Mouse (Mus musculus) liver, embryonic 13.5 days (tissue): ENCODE measurements around the gene Tulp4. TPM values are rescaled to one million over a fixed set of nuclear protein-coding genes. Genes with fewer than 3 reads are reported as not detected.
A peak's percentile ranks its signal among the peaks of the same experiment; 100 is the strongest.

Experiments used
- ATAC-seq: fragments of 200-750 bp; cut with Nextera tagmentation; 2 replicates; pipeline ENCODE4 v1.8.0; 2017; ENCODE audit warnings: low read depth, mild to moderate bottlenecking, moderate number of reproducible peaks, moderate library complexity
- DNase-seq: peaks from one replicate; pipeline ENCODE4 v3.0.0; 2022
- H3K27ac ChIP-seq: fragments of 300-500 bp; sonication (generic); 2 replicates; pipeline ENCODE4 v1.5.1; 2015; ENCODE audit warnings: moderate library complexity, mild to moderate bottlenecking, inconsistent platforms
- H3K27me3 ChIP-seq: fragments of 300-500 bp; sonication (generic); 2 replicates; pipeline ENCODE4 v1.6.1; 2015; ENCODE audit warnings: mild to moderate bottlenecking, inconsistent platforms
- H3K36me3 ChIP-seq: fragments of 300-500 bp; sonication (generic); 2 replicates; pipeline ENCODE4 v1.6.1; 2015; ENCODE audit warnings: mild to moderate bottlenecking, inconsistent platforms
- H3K4me1 ChIP-seq: fragments of 300-500 bp; sonication (generic); replicated peaks from 2 replicates; pipeline ENCODE4 v1.6.1; 2015; ENCODE audit warnings: inconsistent platforms
- H3K4me2 ChIP-seq: fragments of 300-500 bp; sonication (generic); 2 replicates; pipeline ENCODE4 v1.6.1; 2015; ENCODE audit warnings: inconsistent platforms, mild to moderate bottlenecking, moderate library complexity
- H3K4me3 ChIP-seq: fragments of 300-500 bp; sonication (generic); replicated peaks from 2 replicates; pipeline ENCODE4 v1.5.1; 2015; ENCODE audit warnings: mild to moderate bottlenecking, inconsistent platforms
- H3K9ac ChIP-seq: fragments of 300-500 bp; sonication (generic); 2 replicates; pipeline ENCODE4 v1.6.1; 2015; ENCODE audit warnings: mild to moderate bottlenecking, inconsistent platforms
- H3K9me3 ChIP-seq: fragments of 300-500 bp; sonication (generic); replicated peaks from 2 replicates; pipeline ENCODE4 v1.6.1; 2016; ENCODE audit warnings: inconsistent platforms
- WGBS: fragments of 180-500 bp; shearing (Covaris S2); methylation state at CpG from one replicate; pipeline ENCODE4 v1.1.7; 2015; ENCODE audit not compliant: insufficient replicate concordance; 5-methylcytosine and 5-hydroxymethylcytosine counted together
- polyA plus RNA-seq: library from polyadenylated mRNA; unstranded; fragments of >200 nt; fragmentation: Nextera tagmentation; extraction: Ambion mirVana; gene quantifications from 2 replicates; pipeline ENCODE4 v1.2.1, GENCODE M21; 2015

The Tulp4 gene
- polyA plus RNA-seq = 39.3 and 40.1 TPM in 2 replicates

DNA sequence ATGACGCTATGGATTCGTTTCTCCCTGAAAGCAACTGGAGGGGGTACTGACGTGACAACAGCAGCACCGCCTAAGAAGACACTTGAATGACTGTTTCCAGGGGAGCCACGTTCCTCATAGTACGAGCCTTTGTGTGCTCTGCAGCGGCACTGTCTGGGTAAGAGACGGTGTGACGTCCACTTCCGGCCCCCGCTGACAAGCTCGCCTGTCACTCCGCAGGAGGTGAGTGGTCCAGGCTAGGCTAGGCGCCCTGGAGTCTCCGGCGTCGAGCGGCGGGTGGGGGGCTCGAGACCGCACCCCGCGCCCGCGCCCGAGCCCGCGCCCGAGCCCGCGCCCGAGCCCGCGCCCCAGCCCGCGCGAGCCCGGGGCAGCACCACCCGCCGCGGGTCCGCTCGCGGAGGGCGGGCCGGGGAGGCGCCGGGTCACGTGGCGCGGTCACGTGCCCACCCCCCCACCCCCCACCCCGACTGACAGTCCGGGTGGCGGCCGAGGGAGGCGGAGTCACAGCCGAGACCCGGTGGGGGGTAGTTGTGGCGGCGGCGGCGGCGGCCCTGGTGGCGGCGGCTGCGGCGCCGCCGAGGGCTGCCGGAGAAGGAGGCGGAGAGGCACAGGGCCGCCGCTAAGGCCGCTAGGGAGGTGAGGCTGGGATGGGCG, at the start of gene Tulp4:
TSS of gene Tulp4 (plus strand) at position 77 of the 654 bp plus-strand sequence.
- peak within 1 kb of the TSS; percentile 98 for H3K4me2 ChIP-seq
- WGBS = under 1% methylated on average over 62 of the region's 76 CpGs
- peak within 1 kb of the TSS; percentile 73 for H3K27ac ChIP-seq
- H3K36me3 ChIP-seq = no peaks in the 10 kb centered on the region
- peak within 1 kb of the TSS; percentile 93 for H3K9ac ChIP-seq
- peak; percentile 78 for DNase-seq
- H3K4me3 ChIP-seq = peak within 1 kb of the TSS; percentile 88
- H3K9me3 ChIP-seq = no peaks in the 10 kb centered on the region
- H3K4me1 ChIP-seq = peaks cover 19% of the 10 kb centered on the region
- H3K27me3 ChIP-seq = peaks cover 33% of the 10 kb centered on the region
- ATAC-seq = peak; percentile 94

DNA sequence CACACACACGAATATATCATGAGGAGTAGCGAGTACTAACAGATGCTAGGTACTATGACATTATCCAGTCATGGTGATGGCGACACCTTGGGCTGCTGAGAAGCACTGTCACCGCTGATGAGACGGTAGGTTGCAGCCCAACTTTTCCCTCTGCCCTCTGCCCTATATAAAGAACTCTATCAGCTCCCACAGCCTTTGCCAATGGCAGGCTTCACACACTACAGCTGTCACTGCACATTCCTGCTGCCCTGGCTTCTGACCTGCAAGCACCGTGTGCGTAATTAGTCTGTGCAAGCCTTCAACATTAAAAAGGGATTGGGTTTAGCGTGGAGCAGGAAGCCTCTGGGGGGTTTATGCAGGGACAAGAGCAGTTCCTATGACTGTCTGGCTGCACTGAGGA, 43.4 kb upstream of the Tulp4 start:
- Histone ChIP-seq H3K27me3 (no peaks in the 10 kb centered on the region), H3K4me2 (no peak overlapping the region), H3K4me3 (no peak overlapping the region), H3K9ac (no peak overlapping the region), H3K4me1 (no peaks in the 10 kb centered on the region), H3K27ac (no peak overlapping the region), H3K9me3 (no peaks in the 10 kb centered on the region), H3K36me3 (peaks cover 19% of the 10 kb centered on the region; the same call in 1 of the 2 replicates)
- no peak for DNase-seq
- WGBS = 72% methylated on average over 8 of the region's 8 CpGs
- ATAC-seq = no peak

- H3K4me3 ChIP-seq = no peak overlapping the region
- H3K36me3 ChIP-seq = peaks cover 19% of the 10 kb centered on the region; the same call in 1 of the 2 replicates
- no peaks in the 10 kb centered on the region for H3K27me3 ChIP-seq
- 72% methylated on average over 5 of the region's 5 CpGs for WGBS
- ATAC-seq (no peak), DNase-seq (no peak)
- no peaks in the 10 kb centered on the region for H3K4me1 ChIP-seq
- H3K9ac ChIP-seq = no peak overlapping the region
- H3K27ac ChIP-seq = no peak overlapping the region
- H3K4me2 ChIP-seq = no peak overlapping the region
- H3K9me3 ChIP-seq = no peaks in the 10 kb centered on the region
Observed at GRCm38 (mm10) chr17:6063532-6063931, 42.7 kb upstream of the Tulp4 start.

DNA sequence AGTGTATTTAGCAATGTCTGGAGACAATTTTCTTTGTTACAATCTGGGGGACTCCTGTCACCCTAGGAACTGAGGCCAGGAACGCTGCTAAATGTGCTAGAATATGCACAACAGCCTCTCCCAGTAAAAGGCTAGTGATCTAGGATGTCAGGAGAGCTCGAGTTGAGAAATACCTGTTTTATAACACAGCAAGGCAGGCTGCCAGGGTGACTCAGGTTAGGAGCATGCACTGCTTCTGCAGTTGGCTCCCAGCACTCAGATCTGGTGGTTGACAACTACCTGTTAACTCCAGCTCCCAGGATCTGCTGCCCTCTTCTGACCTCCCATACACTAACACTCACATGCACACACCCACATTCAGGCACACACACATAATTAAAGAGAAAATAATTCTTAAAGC, 40.2 kb upstream of the Tulp4 start:
- DNase-seq = no peak

DNA sequence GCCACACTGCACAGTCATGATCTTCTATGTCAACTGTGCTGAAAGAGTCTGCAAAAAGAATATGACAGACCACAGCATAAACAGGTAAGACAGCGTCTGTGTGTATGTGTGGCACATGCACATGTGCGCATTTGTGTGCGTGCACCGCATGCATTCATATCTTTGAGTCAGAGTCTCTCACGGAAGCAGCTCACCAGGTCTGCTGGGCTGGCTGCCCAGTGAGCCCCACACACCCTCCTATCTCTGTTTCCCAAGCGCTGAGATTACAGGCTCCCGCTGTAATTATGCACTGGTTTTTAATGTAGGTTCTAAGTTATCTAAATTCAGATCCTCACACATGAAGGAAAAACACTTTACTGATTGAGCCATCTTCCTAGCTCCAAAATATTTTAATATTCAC, 38.6 kb upstream of the Tulp4 start:
- Histone ChIP-seq H3K9me3 (no peaks in the 10 kb centered on the region), H3K4me2 (no peak overlapping the region), H3K4me1 (no peaks in the 10 kb centered on the region), H3K9ac (no peak overlapping the region), H3K4me3 (no peak overlapping the region), H3K27me3 (no peaks in the 10 kb centered on the region), H3K27ac (no peak overlapping the region), H3K36me3 (peaks cover 18% of the 10 kb centered on the region; the same call in 1 of the 2 replicates)
- no peak for DNase-seq
- ATAC-seq = no peak
- 84% methylated on average over 7 of the region's 7 CpGs for WGBS

More for the DNA sequence above, 40.2 kb upstream of the Tulp4 start:
- no peak for ATAC-seq
- WGBS = 66% methylated on average over 2 of the region's 2 CpGs
- no peaks in the 10 kb centered on the region for H3K27me3 ChIP-seq
- H3K4me2 ChIP-seq = no peak overlapping the region
- no peak overlapping the region for H3K9ac ChIP-seq
- H3K4me3 ChIP-seq = no peak overlapping the region
- no peaks in the 10 kb centered on the region for H3K9me3 ChIP-seq
- peaks cover 21% of the 10 kb centered on the region; the same call in 1 of the 2 replicates for H3K36me3 ChIP-seq
- H3K4me1 ChIP-seq = no peaks in the 10 kb centered on the region
- no peak overlapping the region for H3K27ac ChIP-seq

- H3K9ac ChIP-seq = no peak overlapping the region
Observed at GRCm38 (mm10) chr17:6069866-6070265, 36.4 kb upstream of the Tulp4 start.

GRCm38 (mm10) chr17:6073405-6073804, 32.8 kb upstream of the Tulp4 start:
- no peak for DNase-seq
- Histone ChIP-seq H3K9me3 (no peaks in the 10 kb centered on the region), H3K4me2 (no peak overlapping the region), H3K27me3 (no peaks in the 10 kb centered on the region), H3K4me1 (peaks cover 5% of the 10 kb centered on the region), H3K4me3 (no peak overlapping the region), H3K36me3 (peaks cover 17% of the 10 kb centered on the region; the same call in 1 of the 2 replicates), H3K9ac (no peak overlapping the region), H3K27ac (no peak overlapping the region)
- WGBS = 75% methylated on average over 7 of the region's 7 CpGs
- no peak for ATAC-seq

More at GRCm38 (mm10) chr17:6069866-6070265, 36.4 kb upstream of the Tulp4 start:
- 78% methylated on average over 6 of the region's 6 CpGs for WGBS
- Histone ChIP-seq H3K4me3 (no peak overlapping the region), H3K9me3 (no peaks in the 10 kb centered on the region), H3K27me3 (no peaks in the 10 kb centered on the region), H3K36me3 (peaks cover 30% of the 10 kb centered on the region; the same call in 1 of the 2 replicates), H3K27ac (no peak overlapping the region), H3K4me1 (no peaks in the 10 kb centered on the region), H3K4me2 (no peak overlapping the region)
- no peak for DNase-seq
- no peak for ATAC-seq

GRCm38 (mm10) chr17:6079287-6080122, 26.7 kb upstream of the Tulp4 start, which contains the start of the genes Serac1 and Gtf2h5:
TSS of gene Serac1 (minus strand) at chr17:6079741.
TSS of gene Gtf2h5 (plus strand) at chr17:6079786.
- peak within 1 kb of the TSS; percentile 91 for H3K27ac ChIP-seq
- under 1% methylated on average over 70 of the region's 70 CpGs for WGBS
- H3K36me3 ChIP-seq = peaks cover 14% of the 10 kb centered on the region
- peak; percentile 99 for ATAC-seq
- H3K4me1 ChIP-seq = peaks cover 24% of the 10 kb centered on the region
- peak; percentile 98 for DNase-seq
- peak within 1 kb of the TSS; percentile 87 for H3K4me2 ChIP-seq
- no peaks in the 10 kb centered on the region for H3K9me3 ChIP-seq
- H3K27me3 ChIP-seq = no peaks in the 10 kb centered on the region
- H3K9ac ChIP-seq = peak within 1 kb of the TSS; percentile 85
- H3K4me3 ChIP-seq = peak within 1 kb of the TSS; percentile 70

- peaks cover 33% of the 10 kb centered on the region for H3K36me3 ChIP-seq
- no peaks in the 10 kb centered on the region for H3K27me3 ChIP-seq
- DNase-seq (no peak), ATAC-seq (no peak)
- WGBS = 79% methylated on average over 5 of the region's 5 CpGs
- no peak overlapping the region for H3K4me3 ChIP-seq
- no peak overlapping the region for H3K4me2 ChIP-seq
- peaks cover 19% of the 10 kb centered on the region for H3K4me1 ChIP-seq
- no peaks in the 10 kb centered on the region for H3K9me3 ChIP-seq
- no peak overlapping the region for H3K9ac ChIP-seq
- H3K27ac ChIP-seq = no peak overlapping the region
Observed at GRCm38 (mm10) chr17:6083323-6083890, 22.8 kb upstream of the Tulp4 start.

- H3K27ac ChIP-seq = no peak overlapping the region
- DNase-seq = no peak
- H3K27me3 ChIP-seq = no peaks in the 10 kb centered on the region
- no peak overlapping the region for H3K4me2 ChIP-seq
- H3K4me1 ChIP-seq = no peaks in the 10 kb centered on the region; the same call in 1 of the 2 replicates
- no peaks in the 10 kb centered on the region for H3K9me3 ChIP-seq
- peaks cover 13% of the 10 kb centered on the region for H3K36me3 ChIP-seq
- 71% methylated on average over 6 of the region's 6 CpGs for WGBS
- no peak for ATAC-seq
- no peak overlapping the region for H3K9ac ChIP-seq
- no peak overlapping the region for H3K4me3 ChIP-seq
Observed at GRCm38 (mm10) chr17:6091604-6092003, 14.6 kb upstream of the Tulp4 start.

- no peaks in the 10 kb centered on the region for H3K36me3 ChIP-seq
- H3K9ac ChIP-seq = no peak overlapping the region
- no peak overlapping the region for H3K27ac ChIP-seq
- no peak overlapping the region for H3K4me3 ChIP-seq
- no peaks in the 10 kb centered on the region for H3K27me3 ChIP-seq
- DNase-seq (no peak), ATAC-seq (no peak)
- H3K4me1 ChIP-seq = no peaks in the 10 kb centered on the region; the same call in 1 of the 2 replicates
- H3K4me2 ChIP-seq = no peak overlapping the region
- H3K9me3 ChIP-seq = no peaks in the 10 kb centered on the region
Observed at GRCm38 (mm10) chr17:6095579-6095978, 10.7 kb upstream of the Tulp4 start.
